Mouse (Mus musculus) liver, postnatal 0 days (tissue): ENCODE results near the gene Fam83c. TPM values are rescaled to one million over a fixed set of nuclear protein-coding genes. Genes with fewer than 3 reads are reported as not detected.

Experiments
- ATAC-seq: fragments of 200-750 bp; cut with Nextera tagmentation; 2 replicates; pipeline ENCODE4 v1.8.0; 2017; ENCODE audit warnings: mild to moderate bottlenecking, moderate library complexity
- DNase-seq: peaks from one replicate; pipeline ENCODE4 v3.0.0-alpha.2; 2016
- H3K27ac ChIP-seq: fragments of 300-500 bp; sonication (generic); 2 replicates; pipeline ENCODE4 v1.5.1; 2014; ENCODE audit warnings: antibody characterized with exemption, moderate library complexity, mild to moderate bottlenecking, low read depth
- H3K27me3 ChIP-seq: fragments of 300-500 bp; sonication (generic); 2 replicates; pipeline ENCODE4 v1.6.1; 2014; ENCODE audit warnings: low read length, control low read depth, mixed read lengths; ENCODE audit not compliant: insufficient read depth
- H3K36me3 ChIP-seq: fragments of 300-500 bp; sonication (generic); replicated peaks from 2 replicates; pipeline ENCODE4 v1.6.1; 2014; ENCODE audit warnings: mild to moderate bottlenecking, control low read depth, low read length, moderate library complexity, mixed read lengths; ENCODE audit not compliant: insufficient read depth
- H3K4me1 ChIP-seq: fragments of 300-500 bp; sonication (generic); 2 replicates; pipeline ENCODE4 v1.6.1; 2014; ENCODE audit warnings: antibody characterized with exemption, mild to moderate bottlenecking, control low read depth; ENCODE audit not compliant: insufficient read depth
- H3K4me2 ChIP-seq: fragments of 300-500 bp; sonication (generic); 2 replicates; pipeline ENCODE4 v1.6.1; 2014; ENCODE audit warnings: low read depth, mild to moderate bottlenecking, low read length, moderate library complexity, mixed read lengths
- H3K4me3 ChIP-seq: fragments of 300-500 bp; sonication (generic); 2 replicates; pipeline ENCODE4 v1.5.1; 2014; ENCODE audit warnings: low read depth, low read length
- H3K9ac ChIP-seq: fragments of 300-500 bp; sonication (generic); replicated peaks from 2 replicates; pipeline ENCODE4 v1.6.1; 2014; ENCODE audit warnings: mild to moderate bottlenecking, moderate library complexity
- H3K9me3 ChIP-seq: fragments of 300-500 bp; sonication (generic); 2 replicates; pipeline ENCODE4 v1.6.1; 2016; ENCODE audit warnings: mild to moderate bottlenecking, control low read depth, low read length, mixed read lengths
- CTCF ChIP-seq: sonication (generic); IDR thresholded peaks from 2 replicates; pipeline ENCODE4 v1.5.1; 2016; ENCODE audit warnings: antibody characterized with exemption, low read depth
- EP300 ChIP-seq: IDR thresholded peaks from 2 replicates; pipeline ENCODE4 v1.6.1; 2016; ENCODE audit warnings: antibody characterized with exemption, low read depth, mild to moderate bottlenecking
- WGBS: fragments of 180-500 bp; shearing (Covaris S2); extraction: QIAGEN DNeasy Blood & Tissue Kit; methylation state at CpG from one replicate; pipeline ENCODE4 v1.1.7; 2014; ENCODE audit not compliant: insufficient replicate concordance; 5-methylcytosine and 5-hydroxymethylcytosine counted together
- polyA plus RNA-seq: library from polyadenylated mRNA; unstranded; fragments of >200 nt; fragmentation: Nextera tagmentation; extraction: Ambion mirVana; gene quantifications from 2 replicates; pipeline ENCODE4 v1.2.1, GENCODE M21; 2015

Fam83c gene
- polyA plus RNA-seq, 1 experiment from 2014 or later, result 0.19 TPM

DNA sequence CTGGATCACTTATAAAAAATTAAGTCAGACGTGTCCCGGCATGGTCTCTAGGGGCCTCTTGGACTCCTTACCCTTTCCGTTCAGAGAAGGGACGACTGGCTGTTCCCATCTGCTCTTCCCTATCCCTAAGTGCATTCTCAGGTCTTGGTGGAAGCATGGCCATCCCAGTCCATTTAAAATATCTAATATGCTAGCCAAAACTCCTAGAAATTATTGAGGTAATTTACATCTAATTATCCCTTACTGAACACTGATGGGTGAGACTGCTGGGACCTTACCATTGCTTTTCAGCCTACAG is 57.0 kb downstream of the Fam83c start:
- H3K36me3 ChIP-seq, result no peaks in the 10 kb centered on the region
- H3K4me1 ChIP-seq, result no peaks in the 10 kb centered on the region
- TF ChIP-seq EP300 (no peak), CTCF (no peak)
- no peak for ATAC-seq
- H3K9me3 ChIP-seq, result no peaks in the 10 kb centered on the region
- H3K9ac ChIP-seq, result no peak overlapping the region
- H3K27me3 ChIP-seq, result peaks cover 49% of the 10 kb centered on the region
- no peak overlapping the region for H3K4me2 ChIP-seq
- WGBS, result 76% methylated on average over 4 of the region's 4 CpGs
- no peak for DNase-seq
- no peak overlapping the region for H3K27ac ChIP-seq
- no peak overlapping the region for H3K4me3 ChIP-seq

Other genes with a start within 250 kb of the Fam83c start
- gene Gss, start 242.0 kb downstream of the Fam83c start, polyA plus RNA-seq, result 48.9 and 49.3 TPM in 2 replicates
- gene Myh7b, start 223.6 kb downstream of the Fam83c start, polyA plus RNA-seq, result 0.15 and 0.38 TPM in 2 replicates
- gene Trpc4ap, start 142.5 kb downstream of the Fam83c start, polyA plus RNA-seq, result 41.5 and 43.2 TPM in 2 replicates
- 28.4 and 30.2 TPM in 2 replicates for gene Edem2, start 105.4 kb downstream of the Fam83c start, polyA plus RNA-seq
- not detected in 2 replicates for gene Gm17581, start 99.0 kb downstream of the Fam83c start, polyA plus RNA-seq
- 1.1 and 1.7 TPM in 2 replicates for gene Procr, start 83.7 kb downstream of the Fam83c start, polyA plus RNA-seq
- gene Mmp24, start 59.5 kb downstream of the Fam83c start, polyA plus RNA-seq, result not detected in 2 replicates
- 6.6 and 7.5 TPM in 2 replicates for gene BC029722, start 15.4 kb downstream of the Fam83c start, polyA plus RNA-seq
- 120 and 130 TPM in 2 replicates for gene Eif6, start 7.9 kb downstream of the Fam83c start, polyA plus RNA-seq
- gene Uqcc1, start 95.5 kb upstream of the Fam83c start, polyA plus RNA-seq, result 29.3 and 31.7 TPM in 2 replicates
- not detected in 2 replicates for gene Gm15557, start 105.9 kb upstream of the Fam83c start, polyA plus RNA-seq
- gene Gdf5, start 110.5 kb upstream of the Fam83c start, polyA plus RNA-seq, result not detected in 2 replicates
- gene Cep250, start 121.6 kb upstream of the Fam83c start, polyA plus RNA-seq, result 3.1 and 5.0 TPM in 2 replicates
- gene 6430550D23Rik, start 173.1 kb upstream of the Fam83c start, polyA plus RNA-seq, result 0.64 and 0.90 TPM in 2 replicates
- 64.5 and 64.8 TPM in 2 replicates for gene Ergic3, start 173.2 kb upstream of the Fam83c start, polyA plus RNA-seq
- not detected in 2 replicates for gene Fer1l4, start 218.1 kb upstream of the Fam83c start, polyA plus RNA-seq
- 0.54 and 0.74 TPM in 2 replicates for gene Spag4, start 230.3 kb upstream of the Fam83c start, polyA plus RNA-seq